Mouse (Mus musculus) kidney, adult 2 months (tissue): ENCODE results near the gene Hoxb4.

Experiments used
- CTCF ChIP-seq: fragments of 200-500 bp; conservative IDR thresholded peaks from 2 replicates; pipeline ENCODE4 v1.5.1; 2011; ENCODE audit warnings: low read depth, mild to moderate bottlenecking, control low read depth, low read length, moderate library complexity, mixed read lengths; ENCODE audit not compliant: insufficient read depth, insufficient read length
- POLR2A ChIP-seq: fragments of 200-500 bp; IDR thresholded peaks from one replicate; pipeline ENCODE4 v1.6.1; 2011; ENCODE audit warnings: low read depth, low read length, control low read depth

GRCm38 (mm10) chr11:96285771-96286738 is 32.0 kb upstream of the Hoxb4 start, which contains the start of gene Hoxb7:
- TF ChIP-seq POLR2A = peak; percentile 67
- TF ChIP-seq CTCF = no peak
